Mouse (Mus musculus) adrenal gland, postnatal 36 days (tissue): ENCODE measurements at regions not wholly inside any gene's neighbourhood (a gene's known extent, or its start where the extent isn't known, plus 50 kb on each side); places are given as distances from the start of the nearest gene placed in this dataset.
"Not testable (repeated sequence)": the region's sequence is repeated elsewhere in the genome, so short reads cannot be mapped to it uniquely, and the experiment has no call there.

Experiments
- DNase-seq, 2 experiments: peaks; one replicate each; pipeline ENCODE4 v3.0.0; 2021; ENCODE audit warnings: mixed read lengths in 1 of 2

DNA sequence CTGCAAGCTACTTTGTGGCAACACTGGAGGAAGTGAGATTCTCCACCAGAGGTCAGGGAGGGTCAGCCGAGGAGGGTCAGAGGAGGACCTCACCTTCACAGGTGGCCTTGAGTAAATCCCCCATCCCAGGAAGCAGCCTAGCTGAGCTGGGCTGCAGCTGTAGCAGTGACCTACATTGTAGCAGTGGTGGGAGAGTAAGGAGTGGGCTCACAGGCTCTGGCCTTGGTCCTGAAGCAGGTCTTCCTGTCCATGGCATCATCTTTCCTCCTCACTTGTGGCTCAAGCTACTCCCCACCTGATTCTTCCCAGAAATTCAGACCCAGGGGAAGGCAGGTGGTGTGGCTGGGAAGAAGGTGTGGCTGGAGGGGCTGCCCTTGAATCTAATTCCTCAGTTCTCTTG lies 84.3 kb downstream of the 1810013L24Rik start:
- DNase-seq: not testable (repeated sequence)

DNA sequence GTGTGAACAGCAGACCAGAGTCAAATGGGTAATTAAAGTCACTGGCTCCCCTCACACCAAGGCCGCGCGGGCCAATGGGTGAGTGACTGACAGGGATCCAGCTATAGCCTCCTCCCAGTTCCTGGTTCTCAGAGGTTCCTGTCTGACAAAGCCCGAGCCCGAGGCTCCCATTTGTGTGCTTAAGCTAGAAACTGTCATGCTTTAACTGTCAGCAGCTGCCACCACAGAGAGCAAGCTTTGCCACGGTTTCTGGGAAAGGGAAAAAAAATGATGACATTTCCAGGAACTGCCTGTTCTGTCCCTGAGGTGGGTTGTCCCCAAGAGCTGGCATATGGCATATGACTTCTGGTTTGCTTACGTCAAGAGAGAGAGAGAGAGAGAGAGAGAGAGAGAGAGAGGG lies 86.2 kb downstream of the 1810013L24Rik start:
- DNase-seq: no peak

DNA sequence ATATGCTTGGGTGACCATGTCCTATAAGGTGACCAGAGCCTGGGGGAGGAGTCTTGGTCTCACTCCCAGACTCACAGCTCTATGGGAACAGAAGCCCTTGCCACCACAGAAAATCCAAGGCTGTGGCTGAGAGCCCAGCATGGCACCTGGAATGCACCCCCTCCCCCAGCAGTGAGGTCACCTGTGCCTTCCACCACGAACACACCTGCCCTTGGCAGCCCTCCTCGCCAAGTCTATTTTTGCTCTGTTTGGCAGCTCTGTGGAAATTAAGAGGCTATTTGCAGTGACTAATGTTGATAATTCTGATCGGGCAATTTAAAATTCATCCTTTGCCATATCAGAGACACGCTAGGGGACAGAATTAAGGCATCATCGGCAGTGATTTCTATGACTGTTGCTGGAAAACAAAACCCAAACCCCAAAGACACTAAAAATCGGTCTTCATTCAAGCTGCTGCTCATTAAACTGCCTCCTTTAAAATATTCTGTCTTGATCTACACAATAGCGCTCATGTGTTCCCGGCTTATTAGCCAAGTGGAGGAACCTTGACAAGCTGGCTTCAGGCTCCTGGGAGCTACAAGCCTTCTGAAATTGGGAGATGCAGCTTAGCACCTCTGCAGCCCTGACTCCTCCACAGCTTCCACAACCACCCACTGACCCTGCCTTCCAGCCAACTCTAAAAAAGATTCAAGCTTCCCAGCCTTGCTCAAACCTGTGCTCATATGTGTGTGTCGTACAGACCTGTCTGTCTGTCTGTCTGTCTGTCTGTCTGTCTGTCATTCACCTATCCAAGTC lies 89.0 kb downstream of the 1810013L24Rik start:
- no peak for DNase-seq

DNA sequence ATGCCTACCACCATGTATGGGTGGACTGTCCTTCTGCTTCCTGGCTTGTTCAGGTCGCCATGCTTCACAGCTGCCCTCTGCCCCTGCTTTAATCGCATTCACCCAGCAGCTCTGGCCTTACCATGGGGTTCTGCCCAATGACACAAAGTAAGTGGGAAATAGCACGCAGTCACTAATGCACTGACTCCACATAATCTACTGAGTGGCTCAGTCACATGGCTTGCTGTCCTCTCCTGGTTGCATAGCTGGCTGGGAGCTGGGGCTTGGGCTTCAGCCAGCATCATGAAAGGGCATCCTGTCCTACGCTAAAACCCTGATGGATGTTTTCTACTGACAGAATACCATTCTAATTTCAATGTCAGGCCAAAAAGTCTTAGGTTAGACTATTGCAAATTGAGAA lies 94.8 kb downstream of the 1810013L24Rik start:
- peak; percentile 47 to 53 for DNase-seq

DNA sequence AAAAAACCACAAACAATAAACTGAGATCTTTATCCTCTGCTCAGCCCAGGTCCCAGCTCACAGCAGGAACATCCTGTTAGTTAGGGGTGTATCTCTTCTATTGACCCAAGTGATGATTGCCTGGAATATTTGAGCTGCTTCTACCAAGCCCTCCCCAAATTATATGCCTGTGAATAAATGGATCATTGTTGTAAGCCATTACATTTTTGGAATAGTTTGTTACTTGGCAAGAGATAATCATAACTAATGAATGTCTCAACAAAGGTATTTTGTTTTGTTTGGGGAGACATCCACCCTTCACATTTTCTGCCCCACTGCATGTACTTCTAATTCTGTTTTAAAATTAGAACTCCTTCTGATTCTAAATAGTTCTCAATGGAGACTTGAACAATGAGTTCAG lies 102.1 kb downstream of the 1810013L24Rik start:
- no peak for DNase-seq

DNA sequence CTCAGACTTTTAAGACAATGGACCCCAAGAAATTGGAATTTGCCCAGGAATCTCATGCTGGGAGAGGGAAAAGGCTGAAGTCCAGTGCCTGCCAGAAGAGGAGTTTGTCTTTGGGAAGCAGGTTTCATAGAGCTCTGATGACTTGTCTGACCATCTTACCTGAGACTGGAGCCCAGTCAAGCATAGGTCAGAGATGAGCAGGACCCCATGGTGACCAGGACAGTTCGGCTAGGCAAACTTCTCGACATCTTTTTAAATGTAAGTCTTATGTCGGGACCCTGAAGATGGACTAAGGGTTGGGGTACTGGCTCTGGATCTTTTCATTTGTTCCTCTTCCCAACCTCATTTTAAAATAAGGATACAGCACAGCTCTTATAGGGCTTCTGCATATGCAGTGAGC lies 103.2 kb downstream of the 1810013L24Rik start:
- no peak for DNase-seq

DNA sequence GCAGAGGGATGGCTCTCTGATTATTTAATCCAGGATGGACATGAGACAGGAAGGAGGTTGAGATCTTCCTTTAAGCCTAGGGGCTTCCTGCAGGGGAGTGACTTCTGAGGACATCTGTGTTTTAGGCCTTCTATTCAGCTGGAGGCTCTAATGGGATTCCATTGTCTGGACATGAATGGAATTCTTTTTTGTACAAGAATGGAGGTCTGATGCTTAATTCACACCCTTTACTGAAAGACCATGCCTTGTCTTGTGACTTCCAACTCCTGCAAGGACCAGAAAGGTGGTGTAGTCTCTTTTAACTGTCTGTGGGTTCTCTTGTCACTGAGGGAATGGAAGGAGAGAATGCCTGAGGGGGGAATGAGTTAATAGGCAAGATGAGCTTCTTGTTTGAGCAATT lies 106.5 kb downstream of the 1810013L24Rik start:
- no peak for DNase-seq

DNA sequence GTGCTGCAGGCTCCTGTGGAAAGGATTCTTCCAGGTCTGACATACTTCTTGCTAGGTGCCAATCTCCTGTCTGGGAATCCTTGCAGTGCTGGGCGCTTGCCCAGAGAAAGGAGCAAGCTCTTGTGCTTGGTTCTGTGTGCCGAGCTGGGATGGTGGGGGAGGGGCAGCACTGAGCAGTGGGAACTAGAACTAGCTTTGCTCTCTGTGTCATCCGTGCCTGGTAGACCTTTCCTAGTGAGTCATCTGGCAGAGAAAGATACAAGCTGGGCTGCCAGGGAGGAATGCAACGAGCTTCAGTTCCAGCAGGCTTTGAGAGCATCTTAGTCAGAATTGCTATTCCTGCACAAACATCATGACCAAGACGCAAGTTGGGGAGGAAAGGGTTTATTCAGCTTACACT lies 108.6 kb downstream of the 1810013L24Rik start:
- DNase-seq: peak; percentile 81 to 91

DNA sequence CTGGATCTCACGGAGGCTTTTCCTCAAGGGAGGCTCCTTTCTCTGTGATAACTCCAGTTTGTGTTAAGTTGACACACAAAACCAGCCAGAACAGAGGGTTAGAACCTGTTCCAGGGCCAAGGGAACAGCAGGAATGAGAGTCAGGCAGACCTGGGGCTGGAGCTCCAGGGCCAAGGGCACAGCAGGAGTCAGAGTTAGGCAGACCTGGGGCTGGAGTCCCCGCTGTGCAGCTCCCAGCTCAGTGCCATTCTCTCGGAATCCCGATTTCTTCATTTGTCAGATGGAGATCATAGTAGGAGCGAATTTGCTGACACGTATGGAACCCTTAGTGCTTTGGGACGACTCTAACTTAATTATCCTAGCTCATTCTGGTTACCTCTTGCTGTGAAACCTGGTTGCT lies 109.2 kb downstream of the 1810013L24Rik start:
- no peak for DNase-seq

DNA sequence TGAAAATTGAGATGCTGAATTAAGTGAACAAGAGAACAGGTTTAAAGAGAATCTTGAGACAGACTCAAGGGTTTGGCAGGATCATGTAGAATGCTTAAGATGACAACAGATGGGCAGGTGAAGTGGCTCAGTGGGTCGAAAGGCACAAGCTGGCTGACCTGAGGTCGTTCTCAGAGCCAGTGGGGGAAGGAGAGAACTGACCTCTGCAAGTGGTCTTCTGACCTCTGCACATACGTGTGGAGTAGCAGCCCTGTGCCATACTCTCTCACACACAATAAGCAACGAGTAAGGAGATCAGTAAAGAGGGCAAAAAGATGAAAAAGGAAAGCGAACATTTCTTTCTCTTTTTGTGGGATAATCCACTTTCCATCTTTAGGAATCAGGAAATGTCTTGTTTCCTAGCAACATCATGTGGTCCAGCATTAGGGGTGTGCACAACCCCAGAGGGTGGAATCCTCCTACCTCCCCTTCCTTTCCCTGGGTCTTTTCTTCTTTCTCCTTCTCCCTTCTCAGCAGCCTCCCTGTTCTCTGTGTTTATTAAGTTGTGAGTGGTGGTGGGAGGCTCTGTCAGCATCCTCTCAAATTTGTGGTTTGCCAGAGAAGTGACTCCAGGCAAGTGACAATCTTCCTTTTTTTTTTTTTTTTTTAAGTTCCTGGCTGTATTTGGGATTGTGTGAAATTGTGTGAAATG lies 114.7 kb downstream of the 1810013L24Rik start:
- DNase-seq: no peak

DNA sequence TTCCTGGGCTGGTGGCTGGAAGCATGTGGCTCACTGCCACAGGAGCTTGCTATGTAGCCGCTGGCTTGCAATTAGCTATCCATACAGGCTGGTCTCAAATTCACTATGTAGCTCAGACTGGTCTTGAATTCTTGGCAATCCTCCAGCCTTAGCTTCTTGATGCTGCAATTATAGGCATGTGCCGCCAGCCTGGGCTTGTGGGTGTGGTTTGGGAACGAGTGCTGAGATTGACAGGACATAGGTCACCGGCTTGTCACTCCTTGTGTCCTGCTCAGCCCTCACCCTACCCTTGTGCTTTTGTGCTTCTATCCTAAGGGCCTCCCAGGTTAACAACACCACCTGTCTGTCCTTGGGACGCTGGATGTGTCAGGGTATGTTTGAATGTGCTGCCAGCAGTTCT lies 117.9 kb downstream of the 1810013L24Rik start:
- no peak for DNase-seq

DNA sequence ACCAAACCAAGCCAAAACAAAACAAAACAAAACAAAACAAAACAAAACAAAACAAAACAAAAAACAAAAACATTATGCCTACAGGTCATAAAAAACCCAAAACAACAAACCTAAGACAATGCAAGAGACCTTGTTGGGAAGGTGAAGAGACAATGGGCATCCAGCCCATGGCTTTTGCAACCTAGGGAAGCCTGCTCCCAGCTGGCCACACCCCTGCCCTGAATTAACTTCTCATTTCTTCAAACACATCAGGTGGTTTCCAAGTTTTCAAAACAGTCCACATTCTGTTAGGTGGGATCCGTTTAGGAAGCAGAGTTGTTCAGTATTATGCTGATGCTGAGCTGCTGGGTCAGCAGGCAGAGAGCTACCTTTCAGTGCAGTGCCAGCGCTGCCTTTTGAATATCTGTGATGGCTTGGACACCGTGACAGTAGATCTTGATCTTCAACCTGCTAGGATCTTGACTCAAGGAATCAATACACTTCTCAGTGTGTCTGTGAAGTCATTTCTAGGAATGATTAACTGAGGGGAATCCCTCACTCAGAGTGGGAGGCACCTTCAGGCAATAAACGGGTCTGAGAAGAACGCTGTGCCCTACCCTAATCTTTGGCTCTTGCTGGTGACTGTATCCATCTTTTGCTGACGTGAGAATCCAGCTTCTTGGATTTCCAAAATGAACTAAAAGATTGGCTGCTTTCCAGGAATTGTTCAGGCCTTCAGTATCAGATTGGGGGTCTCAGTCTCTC lies 121.4 kb downstream of the 1810013L24Rik start:
- no peak for DNase-seq

DNA sequence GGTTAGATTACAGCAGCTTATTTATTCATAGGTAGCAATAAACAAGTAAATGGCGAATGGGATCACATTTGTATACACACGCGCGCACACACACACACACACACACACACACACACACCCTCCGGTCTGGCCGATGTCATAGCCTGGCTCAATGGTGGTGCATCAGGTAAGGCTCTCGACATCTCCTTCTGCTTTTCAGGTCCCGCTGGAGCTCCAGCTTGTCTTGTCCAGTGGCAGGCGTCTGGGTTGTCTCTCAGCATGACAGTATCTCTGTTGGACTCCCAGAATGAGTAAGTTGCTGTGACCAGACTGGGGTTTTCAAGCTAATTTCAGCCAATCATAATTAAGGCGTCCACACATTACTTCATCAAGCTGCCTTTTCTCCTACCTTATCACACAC lies 131.8 kb downstream of the 1810013L24Rik start:
- no peak for DNase-seq

DNA sequence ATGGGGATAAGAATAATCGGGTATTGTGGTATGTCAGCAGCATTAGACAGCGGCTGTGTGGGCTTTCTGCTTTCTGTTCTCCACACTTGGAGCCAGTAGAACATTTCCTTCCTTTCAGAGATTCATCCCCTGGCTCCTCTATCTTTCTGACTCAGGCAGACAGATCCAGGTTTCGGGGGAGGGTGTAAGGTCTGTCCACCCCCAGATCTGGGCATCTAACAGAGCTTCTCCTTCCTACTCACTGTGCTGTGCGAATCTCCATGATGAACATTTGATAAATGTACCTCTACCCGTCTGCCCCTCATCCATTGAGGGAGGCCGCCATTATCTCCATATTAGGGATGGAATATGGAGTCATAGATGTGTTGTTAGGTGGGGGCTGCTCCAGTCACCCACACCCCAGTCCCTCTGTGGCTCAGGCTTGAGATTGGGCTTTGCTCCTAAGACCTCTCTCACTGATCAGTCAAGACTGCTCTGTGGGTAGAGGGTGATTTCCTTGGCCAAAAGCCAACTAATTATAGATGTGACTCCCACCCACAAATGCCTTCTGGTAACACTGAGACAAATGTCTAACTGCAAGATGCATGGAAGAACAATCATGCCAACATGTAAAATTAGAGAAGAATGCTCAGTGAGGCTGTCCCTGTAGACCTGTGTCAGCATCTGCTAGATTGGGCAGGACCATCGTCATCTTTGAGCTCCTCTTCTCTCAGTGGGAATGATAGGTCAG lies 163.8 kb downstream of the 1810013L24Rik start:
- no peak for DNase-seq

DNA sequence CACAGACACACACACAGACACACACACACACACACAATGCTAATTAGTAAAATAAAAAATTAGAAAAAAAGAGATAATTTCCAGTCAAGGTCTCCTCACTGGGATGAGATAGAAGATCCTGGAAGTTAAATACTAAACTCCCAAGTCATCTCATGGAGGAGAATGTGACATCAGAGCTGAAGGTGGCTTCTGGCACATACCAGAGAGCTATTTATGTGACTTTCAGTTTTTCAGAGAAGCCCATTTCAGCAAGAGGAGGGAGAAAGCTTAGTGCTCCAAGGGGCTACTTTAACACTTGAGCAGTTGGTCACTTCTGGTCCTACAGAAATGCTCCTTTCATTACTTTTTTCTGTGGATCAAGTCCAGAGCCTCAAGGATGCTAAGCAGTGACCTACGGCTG lies 164.6 kb downstream of the 1810013L24Rik start:
- DNase-seq: no peak

DNA sequence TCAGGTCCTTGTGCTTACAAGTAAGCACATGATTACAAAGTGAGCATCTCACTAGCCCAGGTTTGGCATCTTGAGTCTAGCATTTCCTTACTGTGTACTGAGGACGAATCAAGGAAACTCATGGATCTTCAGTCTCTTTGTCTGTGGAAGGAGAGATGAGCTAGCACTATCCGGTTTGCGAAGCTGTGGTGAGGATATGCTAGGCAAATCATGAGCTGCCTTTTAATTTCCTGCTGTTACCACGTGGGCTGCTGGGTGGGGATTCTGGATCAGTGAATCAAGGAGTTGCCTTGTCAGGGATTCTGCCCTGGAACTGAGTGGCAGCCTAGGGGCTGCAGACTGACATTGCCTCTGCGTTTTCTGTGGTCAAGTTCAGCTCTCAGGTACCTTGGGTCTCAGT lies 167.3 kb downstream of the 1810013L24Rik start:
- no peak for DNase-seq

DNA sequence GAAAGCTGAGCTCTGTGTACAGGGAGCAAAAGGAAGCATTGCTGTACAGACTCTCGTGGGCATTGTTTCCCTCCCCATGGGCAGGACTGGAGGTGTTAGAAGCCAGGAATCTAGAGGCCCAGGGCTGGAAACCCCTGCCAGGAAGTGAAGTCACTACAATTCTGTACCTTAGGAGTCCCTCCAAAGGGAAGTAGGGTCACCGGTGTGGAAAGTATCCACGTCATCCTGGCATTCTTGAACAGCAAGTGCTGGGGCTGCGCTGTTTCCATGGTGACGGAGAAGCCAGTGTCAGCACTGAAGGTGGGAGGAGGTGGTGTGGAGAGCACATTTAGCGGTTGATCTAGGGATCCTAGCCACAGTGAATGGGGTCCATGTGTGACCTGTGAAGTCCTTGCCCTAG lies 174.1 kb downstream of the 1810013L24Rik start:
- no peak for DNase-seq

DNA sequence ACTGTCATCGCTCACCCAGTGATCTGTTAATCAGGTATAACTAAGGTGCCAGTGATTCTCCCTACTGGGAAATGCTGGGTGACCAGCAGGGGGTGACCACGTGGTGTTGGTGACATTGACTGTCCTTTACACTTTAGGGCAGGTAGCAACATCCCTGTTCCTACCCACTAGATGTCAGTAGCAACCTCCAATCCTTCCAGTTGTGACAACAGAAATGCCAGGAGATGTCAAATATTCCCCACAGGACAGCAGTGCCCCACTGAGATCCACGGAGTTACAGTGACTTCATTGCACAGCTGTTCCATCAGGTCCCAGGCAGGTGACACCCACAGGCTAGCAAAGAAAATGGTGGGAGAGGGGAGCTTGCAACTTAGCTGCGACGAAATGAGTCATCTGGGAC lies 176.0 kb downstream of the 1810013L24Rik start:
- DNase-seq: peak in 1 of 2 experiments; percentile 3

DNA sequence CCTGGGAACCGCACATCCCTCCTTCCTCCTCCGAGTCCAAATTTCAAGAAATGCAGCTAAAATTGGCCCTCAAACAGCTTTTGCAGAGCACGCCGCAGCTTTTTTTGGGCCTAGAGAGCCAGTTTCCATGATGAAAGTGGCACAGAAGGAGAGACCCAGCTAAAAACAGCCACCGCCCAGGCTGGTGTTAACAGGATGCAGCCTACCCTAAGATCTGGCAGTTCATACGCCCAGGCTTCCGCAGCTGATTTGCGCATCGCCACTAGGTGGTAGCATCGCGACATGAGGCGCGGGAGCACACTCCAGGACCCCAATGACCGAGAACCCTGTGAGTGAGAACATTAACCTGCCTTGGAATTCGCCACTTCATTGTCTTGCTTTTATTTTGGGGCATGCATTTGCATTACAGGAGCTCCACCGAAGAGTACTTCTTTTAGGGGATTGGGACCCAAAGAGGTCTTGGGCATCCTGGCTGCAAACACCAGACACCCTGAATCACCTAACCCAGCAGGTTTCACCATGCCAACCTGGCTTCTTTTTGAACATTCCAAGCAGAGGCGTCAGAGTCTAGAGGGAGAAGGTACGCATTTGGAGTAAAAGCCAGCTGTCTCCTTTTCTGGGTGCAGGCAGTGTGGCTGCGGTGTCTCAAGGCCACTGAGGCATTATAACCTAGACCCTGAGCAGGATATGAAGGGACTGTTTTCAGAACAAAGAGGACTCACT lies 179.6 kb downstream of the 1810013L24Rik start:
- peak; percentile 84 to 87 for DNase-seq

DNA sequence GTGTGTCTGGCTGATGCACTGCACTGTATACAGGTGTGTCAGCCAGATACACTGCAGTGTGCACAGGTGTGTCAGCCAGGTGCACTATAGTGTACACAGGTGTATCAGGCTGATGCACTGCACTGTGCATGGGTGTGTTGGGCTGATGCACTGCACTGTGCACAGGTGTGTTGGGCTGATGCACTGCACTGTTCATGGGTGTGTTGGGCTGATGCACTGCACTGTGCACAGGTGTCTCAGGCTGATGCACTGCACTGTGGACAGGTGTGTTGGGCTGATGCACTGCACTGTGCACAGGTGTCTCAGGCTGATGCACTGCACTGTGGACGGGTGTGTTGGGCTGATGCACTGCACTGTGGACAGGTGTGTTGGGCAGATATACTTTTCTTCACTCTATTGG lies 181.2 kb downstream of the 1810013L24Rik start:
- no peak for DNase-seq

DNA sequence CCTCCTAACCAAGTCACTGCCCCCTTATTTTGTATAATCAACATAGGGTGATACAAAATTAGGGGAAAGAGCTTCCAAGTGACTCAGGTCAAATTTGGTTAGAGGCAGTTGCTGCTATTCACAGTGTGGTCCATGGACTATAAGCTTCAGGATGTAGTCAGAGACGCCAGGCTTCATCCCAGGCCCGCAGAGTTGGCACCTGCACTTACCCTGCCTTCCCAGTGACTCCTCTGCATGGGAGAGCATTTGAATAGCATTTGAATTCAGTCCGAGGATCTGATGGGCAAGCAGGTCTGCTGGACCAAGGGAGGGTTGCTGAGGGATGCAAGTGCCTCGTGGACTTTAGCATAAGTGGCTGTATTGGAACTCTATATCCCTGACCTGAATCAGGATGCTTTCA lies 181.8 kb downstream of the 1810013L24Rik start:
- no peak for DNase-seq
